Mouse (Mus musculus) layer of hippocampus, postnatal 25 days (tissue): ENCODE measurements around the gene Mindy1. TPM values are rescaled to one million over a fixed set of nuclear protein-coding genes. Genes with fewer than 3 reads are reported as not detected.

ENCODE experiments used
- DNase-seq, 2 experiments: peaks; one replicate each; pipeline ENCODE4 v3.0.0; 2022; ENCODE audit warnings: mixed read lengths in 2 of 2, low spot score in 1 of 2; ENCODE audit errors: extremely low spot score in 1 of 2
- total RNA-seq, 2 experiments: library from RNA; stranded (reverse); gene quantifications; 2 replicates each; pipeline ENCODE4 v1.2.3; 2021

Mindy1 gene
- total RNA-seq, 2 experiments from 2014 or later: 21.5 to 24.2 TPM

- no peak for DNase-seq
Observed at GRCm38 (mm10) chr3:95291041-95291440, 9.9 kb downstream of the Mindy1 start.

DNA sequence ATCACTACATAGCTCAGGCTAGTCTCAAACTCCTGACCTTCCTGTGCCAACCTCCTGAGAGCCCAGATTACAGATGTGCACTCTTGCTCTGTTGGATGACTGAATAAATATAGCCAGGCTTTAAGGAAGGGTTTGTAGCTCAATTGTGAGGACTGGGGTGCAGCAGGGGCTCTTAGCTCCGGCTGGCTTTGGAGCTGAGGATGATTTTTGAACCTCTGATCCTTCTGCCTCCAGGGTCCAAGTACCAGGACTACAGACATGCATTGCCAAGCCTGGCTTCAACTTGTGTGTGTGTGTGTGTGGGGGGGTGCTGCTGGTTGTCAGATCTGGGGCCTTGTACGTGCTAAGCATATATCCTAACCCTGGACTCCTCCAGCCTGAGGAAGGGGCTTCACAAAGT lies 11.8 kb downstream of the Mindy1 start:
- no peak for DNase-seq

DNA sequence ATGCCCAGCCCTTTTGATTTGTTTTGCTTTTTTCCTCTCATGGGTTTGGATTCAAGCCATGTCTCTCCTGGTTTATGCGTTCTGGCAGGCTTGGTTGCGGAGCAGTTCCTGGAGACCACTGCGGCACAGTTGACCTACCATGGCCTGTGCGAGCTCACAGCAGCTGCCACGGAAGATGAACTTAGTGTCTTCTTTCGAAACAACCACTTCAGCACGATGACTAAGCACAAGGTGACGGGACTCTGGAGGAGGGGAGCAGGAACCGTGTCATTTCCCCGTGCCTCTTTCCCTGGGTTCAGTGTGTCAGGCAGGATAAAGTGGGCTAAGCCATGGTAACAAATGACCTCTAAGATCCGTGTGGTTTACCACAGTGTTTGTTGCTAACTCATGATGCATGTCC lies 12.4 kb downstream of the Mindy1 start:
- DNase-seq: no peak

DNA sequence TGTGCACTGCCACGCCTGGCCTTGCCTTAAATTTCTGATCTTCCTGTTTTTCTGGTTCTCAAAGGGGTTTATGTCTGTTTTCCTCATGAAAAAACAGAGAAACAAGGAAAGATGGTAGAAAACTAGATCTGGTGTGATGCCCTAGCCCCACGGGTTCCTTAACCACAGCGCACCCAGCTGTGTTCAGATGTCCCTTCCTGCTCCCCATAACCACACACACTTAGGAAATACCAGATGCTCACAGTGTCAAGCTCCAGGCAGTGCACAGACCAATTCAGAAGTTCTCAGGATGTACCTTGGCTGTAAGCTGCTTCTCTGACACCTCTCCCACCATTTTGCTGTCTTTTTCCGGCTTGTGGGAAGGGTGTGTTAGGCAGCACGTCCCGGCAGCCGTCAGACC lies 13.2 kb downstream of the Mindy1 start:
- no peak for DNase-seq

DNA sequence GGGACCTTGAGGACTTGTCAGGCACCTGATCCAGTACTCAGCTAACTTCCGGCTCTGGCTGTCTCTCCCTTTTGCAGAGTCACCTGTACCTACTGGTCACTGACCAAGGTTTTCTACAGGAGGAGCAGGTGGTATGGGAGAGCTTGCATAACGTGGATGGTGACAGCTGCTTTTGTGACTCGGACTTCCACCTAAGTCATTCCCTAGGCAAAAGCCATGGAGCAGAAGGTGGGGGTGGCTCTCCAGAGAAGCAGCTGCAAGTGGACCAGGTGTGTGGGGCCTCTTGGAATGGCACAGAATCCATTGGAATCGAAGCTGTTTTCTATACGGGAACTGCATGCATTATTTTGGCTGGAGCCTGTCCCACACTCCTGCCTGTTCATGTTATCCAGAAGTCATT lies 13.6 kb downstream of the Mindy1 start:
- DNase-seq: no peak

- no peak for DNase-seq
Observed at GRCm38 (mm10) chr3:95295321-95296102, 14.4 kb downstream of the Mindy1 start.

GRCm38 (mm10) chr3:95296103-95296469 lies 14.9 kb downstream of the Mindy1 start:
- DNase-seq: peak in 1 of 2 experiments; percentile 34

DNA sequence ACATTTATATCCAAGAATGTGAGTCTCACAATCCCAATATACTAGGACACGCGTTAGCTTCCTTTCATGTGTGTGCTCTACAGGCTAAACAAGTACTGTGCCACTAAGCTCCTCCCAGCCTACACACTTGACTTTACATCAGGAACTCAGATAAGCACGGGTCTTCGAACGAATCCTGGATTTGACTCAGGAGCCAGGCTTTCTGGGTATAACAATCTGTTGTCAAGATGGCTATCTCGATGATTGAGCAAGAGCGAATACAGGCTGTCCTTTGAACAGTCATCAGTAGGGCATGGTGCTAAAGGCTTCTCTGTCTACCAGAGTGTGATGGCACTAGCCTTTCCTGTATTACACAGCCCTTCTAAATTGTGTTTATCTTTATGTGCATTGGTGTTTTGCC lies 16.9 kb downstream of the Mindy1 start:
- DNase-seq: no peak

DNA sequence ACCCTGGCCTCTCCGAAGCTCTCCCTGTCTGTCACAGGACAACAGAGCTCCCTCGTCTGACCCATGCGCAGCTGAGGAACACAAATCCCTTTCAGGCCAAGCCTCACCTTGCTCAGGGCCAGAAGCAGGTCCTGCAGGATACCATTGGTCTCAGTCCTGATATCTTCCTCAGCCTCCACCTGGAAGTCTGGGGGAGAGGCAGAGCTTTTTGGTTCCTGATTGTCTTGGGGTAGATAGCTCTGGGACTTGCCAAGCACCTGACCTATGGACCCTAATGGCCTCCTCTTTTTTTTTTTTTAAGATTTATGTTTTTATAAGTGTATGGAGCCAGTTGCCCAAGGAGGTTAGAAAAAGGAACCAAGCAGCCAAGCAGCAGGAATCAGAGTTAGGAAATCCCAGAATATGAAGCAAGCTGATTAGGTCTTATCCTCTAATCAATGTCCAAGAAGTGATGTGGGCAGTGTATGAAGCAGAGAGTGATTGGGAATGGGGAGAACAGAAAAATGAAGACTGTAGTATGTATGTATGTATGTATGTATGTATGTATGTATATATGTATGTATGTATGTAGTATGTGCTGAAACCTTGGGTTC lies 20.2 kb downstream of the Mindy1 start:
- DNase-seq: no peak

DNA sequence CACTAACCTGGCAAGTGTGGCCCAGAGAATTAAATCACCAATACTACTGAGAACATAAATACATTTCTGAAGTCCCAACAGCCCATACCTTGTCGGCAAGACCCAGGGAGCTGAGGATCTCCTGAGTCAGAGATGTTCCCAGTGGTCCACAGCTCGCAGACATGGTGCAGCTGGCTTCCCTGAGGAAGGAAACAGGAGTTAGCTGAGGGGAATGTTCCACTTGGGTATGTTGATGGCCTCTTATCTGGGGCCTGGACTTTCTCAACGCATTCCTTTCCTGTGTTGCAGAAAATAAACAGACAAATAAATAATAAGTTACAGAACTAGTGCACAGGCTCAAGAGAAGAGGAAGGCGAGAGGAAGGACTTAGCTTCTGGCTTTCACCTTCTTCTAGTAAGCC lies 25.1 kb downstream of the Mindy1 start:
- DNase-seq: no peak

DNA sequence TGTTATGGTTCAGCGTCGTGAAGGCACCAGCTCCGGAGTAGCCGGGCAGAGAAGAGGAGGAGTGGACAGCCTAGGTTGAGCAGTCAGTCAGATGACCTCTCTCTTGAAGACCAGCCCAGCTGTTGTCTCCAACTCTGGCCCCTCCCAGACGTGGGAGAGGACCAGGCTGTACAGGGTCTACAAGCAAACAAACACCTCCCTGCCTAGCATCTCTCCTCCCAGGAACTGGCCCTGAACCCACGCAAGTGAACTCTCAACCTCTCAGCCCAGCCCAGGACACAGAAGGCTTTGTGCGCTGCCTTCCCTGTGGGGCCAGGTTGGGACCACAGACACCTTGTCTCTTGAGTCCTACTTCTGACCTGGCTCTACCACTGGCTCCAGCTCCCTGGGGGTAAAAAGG lies 26.0 kb downstream of the Mindy1 start, which contains the start of gene Anxa9:
Anxa9 (minus strand) TSS at position 77 of the 400 bp plus-strand sequence.
- DNase-seq: no peak

GRCm38 (mm10) chr3:95310496-95310895 lies 29.4 kb downstream of the Mindy1 start:
- no peak for DNase-seq

- peak; percentile 31 to 59 for DNase-seq
Observed at GRCm38 (mm10) chr3:95310968-95311882, 30.1 kb downstream of the Mindy1 start.

GRCm38 (mm10) chr3:95312623-95313022 lies 31.5 kb downstream of the Mindy1 start:
- no peak for DNase-seq

DNA sequence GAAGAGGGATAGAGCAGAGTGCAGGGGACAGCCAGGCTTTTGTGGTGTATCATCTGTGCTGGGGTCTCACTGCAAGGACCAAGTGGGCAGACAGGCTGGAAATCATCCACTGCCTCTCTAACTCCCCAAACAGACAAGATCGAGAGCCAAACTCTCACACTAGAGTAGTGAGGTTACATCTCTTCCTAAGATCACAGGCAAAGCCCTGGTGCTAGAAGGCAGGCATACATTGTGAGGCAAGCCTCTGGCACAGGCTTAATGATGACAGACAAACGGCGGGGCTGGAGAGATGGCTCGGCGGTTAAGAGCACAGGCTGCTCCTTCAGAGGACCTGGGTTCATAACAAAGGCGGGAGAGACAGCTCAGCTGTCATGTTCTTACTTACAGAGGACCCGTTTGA lies 32.3 kb downstream of the Mindy1 start:
- DNase-seq: no peak

DNA sequence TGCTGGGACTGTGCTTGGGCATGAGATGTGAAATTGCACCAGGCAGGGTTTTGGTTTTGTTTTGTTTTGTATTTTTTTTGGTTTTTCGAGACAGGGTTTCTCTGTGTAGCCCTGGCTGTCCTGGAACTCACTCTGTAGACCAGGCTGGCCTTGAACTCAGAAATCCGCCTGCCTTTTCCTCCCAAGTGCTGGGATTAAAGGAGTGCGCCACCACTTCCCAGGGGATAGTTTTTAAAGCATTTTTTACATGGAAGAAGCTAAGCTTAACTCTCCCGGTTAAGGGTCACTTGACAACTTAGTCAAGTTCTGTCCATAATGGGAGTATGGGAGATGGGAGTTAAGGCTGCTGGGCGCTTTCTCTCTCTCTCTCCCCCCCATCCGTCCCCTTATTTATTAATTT lies 32.9 kb downstream of the Mindy1 start:
- DNase-seq: no peak

DNA sequence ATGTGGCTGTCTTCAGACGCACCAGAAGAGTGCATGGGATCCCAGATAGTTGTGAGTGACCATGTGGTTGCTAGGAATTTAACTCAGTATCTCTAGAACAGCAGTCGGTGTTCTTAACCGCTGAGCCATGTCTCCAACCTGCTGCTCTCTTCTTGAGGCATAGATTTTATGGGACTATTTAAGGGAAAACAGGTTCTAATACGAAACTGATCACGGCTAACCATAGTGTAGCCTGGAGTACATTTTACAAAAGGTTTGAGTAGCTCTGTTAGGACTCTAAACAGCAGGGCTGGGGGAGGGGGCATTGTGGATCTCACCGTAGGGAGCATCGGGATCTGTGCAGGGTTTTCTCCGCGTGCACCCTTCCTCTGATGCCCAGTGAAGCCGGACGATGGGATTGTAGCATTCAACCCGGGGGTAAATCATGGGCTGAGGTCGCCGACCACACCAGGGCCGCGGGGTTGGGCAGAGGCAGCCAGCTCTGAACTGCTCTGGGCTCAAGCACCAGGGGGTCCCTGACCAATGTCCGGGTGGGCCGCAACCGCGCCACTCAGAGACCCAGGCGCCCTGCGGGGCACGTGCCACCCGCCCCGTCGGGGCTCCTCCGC lies 33.4 kb downstream of the Mindy1 start, which contains the start of gene Cers2:
Cers2 (plus strand) TSS at position 306 of the 608 bp plus-strand sequence.
- peak in 1 of 2 experiments; percentile 18 for DNase-seq

GRCm38 (mm10) chr3:95315094-95315843 lies 34.1 kb downstream of the Mindy1 start:
- DNase-seq: peak; percentile 61 to 65

GRCm38 (mm10) chr3:95315844-95316550 lies 34.9 kb downstream of the Mindy1 start:
- DNase-seq: no peak
